Mouse (Mus musculus) adipocyte (in vitro differentiated cells): ENCODE data around the gene Asb8.

ENCODE experiments used
- DNase-seq: peaks from one replicate; pipeline ENCODE4 v3.0.0-alpha.2; 2016; ENCODE audit warnings: low spot score

Asb8 gene

GRCm38 (mm10) chr15:98155272-98155671, 10.2 kb downstream of the Asb8 start:
- no peak for DNase-seq

DNA sequence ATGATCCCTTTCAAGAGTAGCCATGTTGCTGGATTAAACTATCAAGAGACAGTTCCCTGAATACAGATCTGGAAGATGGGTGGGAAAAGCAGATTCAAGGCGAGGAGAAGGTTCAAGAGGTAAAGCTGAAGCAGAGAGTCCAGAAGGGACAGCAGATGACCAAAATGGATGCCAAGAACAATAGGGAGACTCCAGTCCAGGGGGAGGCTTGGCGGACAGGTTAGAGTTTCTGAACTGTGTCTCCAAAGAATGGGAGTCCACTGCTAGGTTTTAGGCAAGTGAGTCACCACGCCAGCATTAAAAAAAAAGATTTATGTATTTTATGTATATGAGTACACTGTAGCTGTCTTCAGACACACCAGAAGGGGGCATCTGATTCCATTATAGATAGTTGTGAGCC, 10.8 kb downstream of the Asb8 start:
- DNase-seq, result no peak

DNA sequence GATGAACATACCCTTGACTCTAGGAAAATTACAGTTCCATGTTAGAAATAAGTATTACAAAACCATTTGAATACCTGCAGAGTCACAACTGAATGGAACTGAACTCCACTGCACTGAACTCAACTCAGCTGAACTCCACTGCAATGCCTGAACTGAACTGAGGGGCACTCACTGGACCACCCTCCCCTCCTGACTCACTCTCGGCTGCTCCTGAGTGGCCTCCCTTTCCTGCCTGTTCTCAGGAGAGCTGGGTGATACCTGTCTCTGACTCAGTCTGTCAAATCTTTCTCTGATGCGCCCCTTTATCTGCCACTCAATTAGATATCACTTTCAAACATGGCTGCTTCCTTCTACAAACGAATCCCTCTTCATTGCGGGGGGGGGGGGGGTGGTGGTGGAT, 11.3 kb downstream of the Asb8 start:
- DNase-seq, result no peak

DNA sequence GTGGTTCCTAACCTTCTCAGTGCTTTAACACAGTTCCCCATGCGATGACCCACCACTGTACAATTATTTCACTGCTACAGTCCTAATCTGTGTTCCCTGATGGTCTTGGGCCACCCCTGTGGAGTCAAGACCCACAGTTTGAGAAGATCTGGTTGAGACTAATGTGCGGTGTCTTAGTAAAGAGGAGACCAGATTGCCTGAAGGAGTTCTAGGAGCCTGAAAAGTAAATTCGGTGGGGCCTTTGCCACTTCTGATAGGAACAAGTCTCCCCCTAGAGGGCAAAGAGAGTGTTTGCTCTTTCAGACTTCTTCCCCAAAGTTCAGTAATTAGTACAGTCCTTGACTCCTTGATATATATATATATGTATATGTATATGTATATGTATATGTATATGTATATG, 11.8 kb downstream of the Asb8 start:
- DNase-seq, result peak; percentile 75

DNA sequence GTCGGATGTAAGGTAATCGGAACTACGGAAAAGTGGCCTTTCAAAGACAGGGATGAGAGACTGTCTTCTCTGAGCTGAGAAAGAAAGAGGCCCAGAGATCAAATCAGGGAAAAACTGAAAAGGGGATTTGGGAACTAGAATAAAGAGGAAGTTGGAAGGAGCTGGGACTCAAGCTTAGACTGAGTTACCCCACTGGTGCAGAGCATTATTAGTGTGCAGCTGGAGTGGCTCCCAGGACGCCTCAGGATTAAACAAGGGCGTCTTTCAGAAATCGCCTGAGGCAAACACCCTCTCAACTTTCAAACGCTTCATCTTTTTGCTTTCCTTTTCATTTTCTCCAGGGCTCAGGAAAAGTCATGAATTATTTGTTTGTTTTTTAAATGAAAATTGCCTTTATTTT, 12.5 kb downstream of the Asb8 start:
- DNase-seq, result no peak

- no peak for DNase-seq
These were observed 16.2 kb downstream of the Asb8 start for GRCm38 (mm10) chr15:98149166-98149602.

DNA sequence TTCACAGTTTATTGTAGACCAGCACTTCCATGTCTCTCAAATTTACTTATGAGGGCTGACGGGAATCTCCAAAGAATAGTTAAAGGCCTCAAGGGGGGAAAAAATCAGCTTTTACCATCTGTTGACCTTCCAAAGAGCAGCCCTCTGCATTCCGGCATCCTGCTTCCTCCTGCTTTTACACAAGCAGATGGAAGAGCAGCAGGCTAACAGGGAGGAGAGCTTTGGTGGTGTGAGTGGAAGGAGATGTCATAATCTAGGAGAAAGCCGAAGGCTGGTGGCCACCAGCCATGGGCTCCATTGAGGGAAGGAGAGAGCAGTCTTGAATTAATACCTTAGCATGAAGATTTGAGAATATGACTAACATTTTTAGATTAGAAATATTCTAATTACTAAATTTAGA, 17.1 kb downstream of the Asb8 start:
- DNase-seq, result no peak

GRCm38 (mm10) chr15:98145559-98146181, 19.8 kb downstream of the Asb8 start:
- peak; percentile 92 for DNase-seq

DNA sequence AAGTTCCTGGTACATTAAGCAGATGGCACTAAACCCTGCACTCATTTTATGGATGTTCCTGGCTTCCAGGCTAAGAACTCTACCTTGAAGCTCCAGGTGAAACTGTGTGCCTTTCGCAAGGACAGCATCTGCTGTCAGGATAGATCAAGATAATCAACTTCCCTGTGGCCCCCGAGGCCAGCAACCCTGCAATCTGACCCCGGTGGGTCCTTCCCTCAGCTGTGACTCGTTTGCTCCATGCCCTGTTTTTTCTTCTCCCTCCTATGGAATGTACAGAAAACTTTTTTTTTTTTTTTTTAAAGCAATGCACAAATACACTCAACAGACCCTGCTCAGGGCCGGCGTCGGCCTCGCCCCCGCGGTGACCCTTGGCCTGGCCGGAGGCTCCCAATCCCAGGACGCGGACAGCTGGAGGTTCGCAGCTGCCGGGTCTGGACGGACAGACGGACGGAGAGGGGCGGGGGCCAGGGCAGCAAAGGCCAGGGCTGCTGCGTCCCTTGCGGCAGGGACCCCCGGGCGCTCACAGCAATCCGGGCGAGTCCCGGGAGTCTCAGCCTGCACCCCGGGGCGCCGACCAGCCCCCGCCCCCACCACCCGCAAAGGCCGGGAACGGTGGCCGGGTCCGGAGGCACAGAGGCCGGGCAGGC, 20.4 kb downstream of the Asb8 start:
- peak; percentile 19 for DNase-seq

GRCm38 (mm10) chr15:98142515-98142914, 22.9 kb downstream of the Asb8 start:
- DNase-seq, result no peak

DNA sequence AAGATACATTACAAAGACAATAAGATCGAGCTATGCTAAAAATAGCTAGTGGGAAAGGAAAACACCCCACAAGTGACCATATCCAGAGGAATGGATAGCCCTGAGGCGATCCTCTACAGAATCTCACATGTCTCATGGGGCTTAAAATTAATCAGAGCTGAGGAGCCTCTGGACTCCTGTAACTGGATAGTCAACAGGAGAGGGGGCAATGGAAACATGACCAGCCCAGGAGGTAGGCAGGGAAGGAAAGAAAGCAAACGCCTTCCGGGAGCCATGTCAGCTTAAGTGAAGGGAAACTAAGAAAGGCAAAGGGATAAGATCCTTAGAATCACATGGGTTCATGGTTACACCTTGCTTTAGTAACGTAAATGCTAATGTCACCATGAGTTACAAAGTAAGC, 24.6 kb downstream of the Asb8 start:
- no peak for DNase-seq

- no peak for DNase-seq
These were observed 25.7 kb downstream of the Asb8 start for GRCm38 (mm10) chr15:98139763-98140162.

GRCm38 (mm10) chr15:98136871-98137270, 28.6 kb downstream of the Asb8 start:
- no peak for DNase-seq

DNA sequence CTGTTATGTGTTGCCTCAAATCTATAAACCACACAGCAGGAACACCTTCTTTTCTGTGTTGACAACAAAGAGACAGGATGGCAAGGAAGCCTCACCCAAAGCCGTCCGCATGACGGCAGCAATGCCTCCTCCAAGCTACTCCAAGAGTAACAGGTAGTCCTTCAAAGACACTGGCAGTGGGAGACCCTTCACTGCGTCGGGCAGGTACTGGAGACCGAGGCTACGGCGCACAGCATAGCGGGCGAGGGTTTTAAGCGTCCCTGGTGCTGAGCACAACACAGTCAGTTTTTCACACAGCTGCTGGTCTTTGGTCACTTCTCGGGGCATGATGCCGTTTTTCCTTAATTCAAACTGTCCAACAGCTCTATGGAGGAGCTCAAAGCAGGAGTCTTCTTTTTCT, 29.8 kb downstream of the Asb8 start:
- no peak for DNase-seq

DNA sequence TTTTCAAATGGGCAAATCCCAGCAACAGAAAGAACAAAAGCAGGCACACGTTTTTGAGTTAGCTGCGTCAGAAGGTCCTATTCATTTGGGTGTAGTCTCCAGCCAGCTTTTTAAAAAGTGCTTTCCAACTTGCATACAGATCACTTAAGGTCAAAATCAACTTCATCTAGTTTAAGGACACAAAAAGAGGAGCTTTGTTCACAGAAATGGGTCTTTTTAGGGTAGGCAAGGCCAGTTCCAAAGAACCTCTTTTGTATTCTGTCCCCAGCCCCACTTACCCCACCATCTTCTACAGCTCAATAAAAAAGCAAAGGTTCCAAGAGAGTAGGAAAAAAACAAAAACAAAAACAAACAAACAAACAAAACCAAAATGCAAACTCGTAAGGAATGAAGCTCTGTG, 30.8 kb downstream of the Asb8 start:
- no peak for DNase-seq

DNA sequence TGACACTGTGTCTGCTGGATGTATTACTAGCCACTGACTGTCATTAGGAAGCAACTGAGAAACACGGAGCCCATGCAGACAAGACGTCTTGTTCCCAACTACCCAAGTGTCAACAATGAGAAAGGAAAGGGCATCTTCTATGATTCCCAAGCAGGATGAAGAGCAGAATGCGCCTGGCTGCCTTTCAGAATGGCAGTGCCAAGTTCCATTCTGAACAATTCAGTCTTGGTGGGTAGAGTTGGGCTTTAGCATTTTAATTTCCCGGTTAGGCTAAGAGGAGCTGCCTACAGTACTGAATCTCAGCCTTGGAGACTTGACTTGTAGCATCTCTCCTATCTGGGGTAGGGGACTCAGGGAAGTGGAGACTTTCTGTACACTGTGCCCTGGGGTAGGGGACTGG, 31.4 kb downstream of the Asb8 start:
- no peak for DNase-seq

DNA sequence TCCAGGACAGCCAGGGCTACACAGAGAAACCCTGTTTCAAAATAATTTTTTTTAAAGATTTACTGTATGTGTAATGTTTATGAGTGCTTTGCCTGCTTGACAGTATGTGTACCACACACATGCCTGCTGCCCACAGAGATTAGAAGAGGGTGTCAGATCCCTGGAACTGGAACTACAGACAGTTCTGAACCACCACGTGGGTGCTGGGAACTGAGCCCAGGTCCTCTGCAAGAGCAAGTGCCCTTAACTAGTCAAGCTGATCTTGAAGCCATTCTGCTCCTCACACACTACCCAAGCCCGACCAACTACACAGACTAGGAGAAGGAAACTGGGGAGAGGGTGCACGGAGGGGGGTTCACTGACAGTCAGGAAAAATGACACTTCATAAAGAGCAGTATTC, 32.0 kb downstream of the Asb8 start:
- no peak for DNase-seq

DNA sequence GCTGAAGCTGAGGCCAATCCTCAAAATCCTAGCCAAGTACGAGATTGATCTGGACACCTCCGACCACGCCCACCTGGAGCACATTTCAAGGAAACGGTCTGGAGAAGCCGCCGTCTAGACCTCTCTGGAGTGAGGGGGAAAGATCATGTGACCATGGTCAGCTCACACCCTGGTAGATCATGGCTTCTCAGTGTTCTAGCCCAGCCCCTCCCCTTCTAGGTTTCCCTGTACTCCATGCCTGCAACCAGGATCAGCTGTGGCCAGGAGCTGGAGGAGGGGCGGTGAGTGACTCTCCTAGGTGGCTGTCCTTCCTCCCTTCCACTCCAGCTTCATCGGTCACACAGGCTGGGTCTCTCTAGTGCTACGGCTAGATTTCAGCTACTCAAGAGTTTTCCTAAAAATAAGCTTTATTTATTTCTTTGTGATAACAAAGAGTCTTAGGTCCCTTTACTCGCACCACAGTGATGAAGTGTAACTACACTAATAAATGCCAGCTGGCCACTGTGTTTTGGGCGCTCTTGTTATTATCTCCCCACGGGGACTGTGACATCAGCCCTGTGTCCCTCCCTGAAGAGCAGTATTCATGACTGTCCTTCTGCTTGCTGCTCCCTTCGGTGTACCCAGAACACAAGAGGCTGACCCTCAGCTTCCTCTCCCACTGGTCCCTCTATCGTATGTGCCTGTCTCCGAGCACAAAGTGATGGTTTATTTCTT, 33.3 kb downstream of the Asb8 start:
- DNase-seq, result no peak

GRCm38 (mm10) chr15:98131451-98131850, 34.0 kb downstream of the Asb8 start:
- no peak for DNase-seq

DNA sequence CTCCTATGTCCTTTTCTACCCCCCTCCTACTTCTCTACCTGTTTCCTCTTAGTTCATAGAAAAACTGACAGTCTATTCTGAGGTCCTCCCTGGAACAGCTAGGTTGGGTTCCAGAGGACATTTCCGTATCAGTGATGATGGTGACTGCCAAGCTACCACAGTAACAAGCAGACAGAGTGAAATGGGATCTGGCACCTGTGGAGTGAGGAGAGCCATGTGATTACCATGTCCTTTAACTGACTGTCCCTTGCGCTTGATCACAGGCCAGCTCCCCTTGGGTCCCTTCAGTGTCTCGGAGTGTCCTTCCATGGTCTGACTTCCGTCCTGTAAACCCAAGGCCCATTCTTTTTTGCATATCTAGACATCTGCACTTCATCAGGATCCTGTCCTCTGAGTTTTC, 34.4 kb downstream of the Asb8 start:
- no peak for DNase-seq

DNA sequence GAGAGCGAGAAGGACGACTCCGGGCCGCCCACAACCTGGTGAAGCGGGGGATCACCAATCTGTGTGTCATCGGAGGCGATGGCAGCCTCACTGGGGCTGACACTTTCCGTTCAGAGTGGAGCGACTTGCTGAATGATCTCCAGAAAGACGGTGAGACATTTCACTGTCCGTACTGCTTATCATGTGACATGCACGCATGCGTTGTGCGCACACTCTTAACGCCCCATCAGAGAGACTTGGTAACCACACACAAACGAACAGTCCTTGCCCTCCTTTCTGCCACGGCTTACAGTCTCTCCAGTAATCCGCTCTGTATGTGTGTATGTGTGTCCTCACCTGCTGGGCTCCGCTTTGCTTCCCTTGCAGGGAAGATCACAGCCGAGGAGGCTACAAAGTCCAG, 44.6 kb downstream of the Asb8 start:
- no peak for DNase-seq

DNA sequence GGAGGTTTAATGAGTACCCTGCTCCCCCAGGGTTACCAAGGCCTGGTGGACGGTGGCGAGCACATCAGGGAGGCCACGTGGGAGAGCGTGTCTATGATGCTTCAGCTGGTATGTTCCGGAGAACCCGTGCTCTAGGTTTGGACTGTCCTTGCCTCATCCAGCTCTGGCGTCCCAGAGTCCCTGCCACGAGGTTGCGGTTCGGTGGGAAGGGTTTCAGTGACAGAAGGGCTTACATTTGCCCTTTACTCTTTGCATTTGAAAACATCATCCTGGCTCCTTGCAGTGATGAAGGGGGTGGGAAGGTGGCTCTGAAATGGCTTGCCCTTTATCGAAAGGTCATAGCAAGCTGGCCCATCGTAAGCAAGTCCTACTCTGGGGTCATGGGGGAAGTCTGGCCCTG, 46.1 kb downstream of the Asb8 start:
- DNase-seq, result no peak

DNA sequence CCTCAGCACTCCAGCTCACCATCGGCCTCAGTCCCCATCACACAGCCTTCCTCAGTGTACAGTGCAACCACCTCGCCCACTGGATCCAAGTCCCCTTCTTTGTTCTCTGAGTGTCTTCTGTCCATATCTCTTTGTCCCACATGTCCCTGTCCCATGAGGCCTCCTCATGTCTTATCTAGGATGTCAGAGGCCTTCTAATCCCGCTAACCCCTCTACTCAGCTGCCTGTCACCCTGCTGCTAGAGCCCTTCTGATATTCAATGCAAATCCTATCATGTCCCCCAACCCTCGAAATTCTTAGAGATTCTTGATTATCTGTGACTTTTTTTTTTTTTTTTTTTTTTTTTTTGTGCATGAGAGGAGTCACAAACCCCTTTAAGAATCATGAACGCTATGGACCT, 49.1 kb downstream of the Asb8 start:
- DNase-seq, result no peak

GRCm38 (mm10) chr15:98115779-98116163, 49.7 kb downstream of the Asb8 start:
- DNase-seq, result no peak
